Mouse (Mus musculus) heart, adult 2 months (tissue): Measurements from ENCODE around the gene Fars2.

Experiments
- CTCF ChIP-seq: fragments of 200-600 bp; IDR thresholded peaks from 2 replicates; pipeline ENCODE4 v1.8.1; 2022; ENCODE audit warnings: antibody characterized with exemption, mild to moderate bottlenecking, moderate library complexity
- POLR2A ChIP-seq: fragments of 200-500 bp; IDR thresholded peaks from 2 replicates; pipeline ENCODE4 v1.6.1; 2011; ENCODE audit warnings: mild to moderate bottlenecking, low read depth, low read length, control low read depth; ENCODE audit not compliant: insufficient read depth

- TF ChIP-seq CTCF (no peak), POLR2A (no peak)
These were observed 30.4 kb upstream of the Fars2 start for GRCm38 (mm10) chr13:36086608-36087391.
